Mouse (Mus musculus) heart, postnatal 10 days (tissue): ENCODE results near the gene Satb2. TPM values are rescaled to one million over a fixed set of nuclear protein-coding genes. Genes with fewer than 3 reads are reported as not detected.

Experiments
- DNase-seq, 2 experiments: peaks; one replicate each; pipeline ENCODE4 v3.0.0; 2021
- intact Hi-C: fragments of 180-260 bp; cut with DNase I; formaldehyde crosslinking; loops from one replicate; pipeline ENCODE4 v1.15.1; 2025
- microRNA-seq, 2 experiments: library from miRNA; unstranded; fragments of <30 nt; microRNA quantifications; one replicate each; pipeline ENCODE4 v1.2.0; 2022
- total RNA-seq, 2 experiments: library from RNA; stranded (reverse); gene quantifications; 2 replicates each; pipeline ENCODE4 v1.2.3; 2021

Satb2 gene
- total RNA-seq, 2 experiments from 2014 or later: 0.52 to 0.74 TPM

DNA sequence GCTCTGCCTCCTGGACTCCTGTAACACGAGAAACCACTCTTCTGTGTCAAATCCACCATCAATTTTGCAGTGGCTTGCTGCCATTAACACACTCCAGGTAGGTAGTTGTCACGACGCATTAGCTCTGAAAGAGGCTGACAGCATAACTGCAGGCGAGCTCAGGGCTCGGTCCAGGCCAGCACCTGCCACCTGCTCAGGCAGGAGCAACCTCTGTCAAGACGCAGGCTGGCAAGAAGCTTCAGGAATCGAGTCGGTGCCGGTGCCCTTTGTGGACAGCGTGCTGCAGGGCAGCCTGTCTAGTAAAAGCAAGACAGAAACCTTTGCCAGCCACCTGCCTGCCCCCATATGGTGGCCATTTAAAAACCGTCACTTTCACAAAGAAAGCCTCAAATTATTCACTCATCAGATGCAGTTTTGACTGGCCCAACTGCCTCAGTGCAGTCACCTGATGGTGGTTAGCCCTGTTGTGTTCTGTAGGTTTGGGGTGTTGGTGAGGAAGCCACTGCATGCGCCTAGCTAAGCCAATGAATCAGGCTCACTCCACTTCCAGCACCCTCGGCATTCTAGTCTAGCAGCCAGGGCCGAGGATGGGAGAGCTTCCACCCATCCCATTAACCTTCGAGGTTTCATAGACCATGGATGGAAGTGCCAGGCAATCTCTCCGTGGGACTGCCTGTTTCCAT is 228.7 kb downstream of the Satb2 start:
- DNase-seq: no peak
- intact Hi-C loops: no loop called here

DNA sequence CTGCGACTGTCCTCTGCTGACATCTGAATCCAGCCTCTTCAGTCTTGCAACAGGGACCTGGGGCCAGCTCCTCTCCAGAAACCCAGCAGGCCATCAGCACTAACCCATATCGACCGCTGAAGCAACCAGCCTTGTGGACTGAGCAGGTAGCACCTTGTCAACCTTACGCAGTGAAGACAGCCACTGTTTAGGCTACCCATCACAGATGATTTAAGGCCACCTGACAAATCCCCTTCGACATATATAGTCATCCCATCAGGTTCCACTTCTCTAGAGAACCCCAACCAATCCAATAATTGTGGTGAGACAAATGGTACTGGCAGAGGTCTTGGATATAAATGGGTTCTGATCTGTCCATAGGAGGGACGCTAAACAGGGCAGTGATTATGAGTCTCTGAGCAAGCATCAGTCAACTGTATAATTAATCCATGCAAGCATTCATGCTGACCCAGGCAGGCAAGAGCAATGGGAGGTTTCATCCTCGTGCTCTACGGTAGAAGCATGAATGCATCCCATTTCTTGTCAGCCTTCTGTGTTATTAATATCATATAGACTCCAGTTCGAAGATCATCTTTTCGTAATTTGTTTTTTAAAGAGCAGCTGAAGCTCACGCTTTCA is 229.5 kb downstream of the Satb2 start:
- intact Hi-C loops: no loop called here
- DNase-seq: no peak

Small RNA genes lying within 50 kb of the gene (microRNA-seq; reads per million reads assigned to microRNA genes)
- 0 reads per million in 2 experiments for gene Gm23943
